Mouse (Mus musculus): ENCODE measurements around the gene Trem3.

Trem3 gene

DNA sequence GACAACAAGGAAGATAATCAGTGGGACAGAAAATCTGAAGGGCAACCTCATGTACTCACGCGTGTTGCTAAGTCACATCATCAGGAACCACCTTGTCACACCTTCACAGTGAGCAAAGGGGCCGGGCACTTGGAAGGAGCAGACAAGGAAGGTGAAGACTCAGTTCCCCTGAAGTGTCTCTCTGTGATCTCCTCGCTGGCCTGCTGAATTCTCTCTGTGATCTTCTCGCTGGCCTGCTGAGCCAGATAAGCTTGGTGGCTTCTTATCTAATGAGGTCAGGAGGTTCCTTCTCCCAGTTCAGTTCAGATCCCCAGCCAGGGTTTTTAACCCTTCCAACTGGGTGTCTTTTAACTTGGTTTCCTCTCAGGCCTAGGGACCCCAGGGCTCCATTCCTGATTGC is 24.6 kb downstream of the Trem3 start:
- no peak for DNase-seq (ENCODE audit: low spot score)

DNA sequence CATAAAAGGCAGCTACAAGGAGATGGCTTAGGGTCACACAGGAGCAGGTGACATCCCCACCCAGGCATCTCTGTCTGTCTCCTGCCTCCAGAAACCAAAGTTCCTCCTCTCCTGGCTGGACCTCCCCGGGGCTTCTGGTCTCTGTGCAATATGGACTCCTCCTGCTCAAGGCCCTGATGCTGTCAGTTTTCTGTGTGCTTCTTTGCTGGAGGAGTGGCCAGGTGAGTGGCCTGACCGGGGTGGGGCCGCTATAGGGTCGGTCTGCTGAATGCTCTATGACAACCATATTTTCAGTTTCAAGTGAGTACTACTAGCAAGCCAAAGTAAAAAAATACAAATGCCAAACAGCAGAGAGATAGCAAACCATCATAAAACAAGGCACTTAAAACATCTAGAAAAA is 25.0 kb downstream of the Trem3 start:
- DNase-seq (ENCODE audit: low spot score), result no peak

DNA sequence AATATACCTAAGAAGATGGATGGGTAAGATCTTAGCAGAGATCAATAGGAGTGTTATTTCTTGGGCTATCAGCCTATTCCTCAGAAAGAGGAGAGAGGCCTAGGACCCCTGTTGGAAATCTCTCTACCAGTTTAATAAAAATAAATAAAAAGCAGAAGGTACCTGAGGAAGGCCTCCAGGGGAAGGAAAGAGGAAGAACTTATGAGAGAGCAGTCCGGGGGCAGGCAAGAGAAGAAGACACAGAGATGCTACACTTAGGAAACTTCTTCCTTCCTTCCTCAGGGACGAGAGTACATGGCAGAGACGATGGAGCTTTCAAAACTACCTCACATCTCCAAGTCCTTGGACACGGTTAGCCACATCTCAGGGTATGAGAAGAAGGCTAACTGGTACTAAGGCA is 26.5 kb downstream of the Trem3 start:
- DNase-seq (ENCODE audit: low spot score), result no peak

DNA sequence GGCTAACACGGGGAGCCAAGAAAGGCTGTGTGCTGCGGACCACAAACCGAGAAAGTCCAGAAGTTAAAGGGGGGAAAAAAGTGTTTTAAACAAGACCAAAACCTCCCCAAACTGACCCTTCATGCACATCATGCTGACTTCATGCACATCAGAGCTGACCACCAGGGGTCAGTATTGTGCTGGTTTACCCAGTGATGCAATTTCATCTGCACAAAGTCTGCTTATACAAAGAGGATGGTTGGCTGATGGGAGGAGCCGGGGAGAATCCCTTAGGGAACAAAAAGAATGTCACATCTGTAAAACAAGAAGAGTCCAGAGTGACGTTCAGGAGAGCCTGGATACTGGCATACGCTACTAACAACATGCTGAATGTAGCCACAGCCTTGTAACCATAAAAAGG is 27.3 kb downstream of the Trem3 start:
- DNase-seq (ENCODE audit: low spot score), result peak; percentile 89

DNA sequence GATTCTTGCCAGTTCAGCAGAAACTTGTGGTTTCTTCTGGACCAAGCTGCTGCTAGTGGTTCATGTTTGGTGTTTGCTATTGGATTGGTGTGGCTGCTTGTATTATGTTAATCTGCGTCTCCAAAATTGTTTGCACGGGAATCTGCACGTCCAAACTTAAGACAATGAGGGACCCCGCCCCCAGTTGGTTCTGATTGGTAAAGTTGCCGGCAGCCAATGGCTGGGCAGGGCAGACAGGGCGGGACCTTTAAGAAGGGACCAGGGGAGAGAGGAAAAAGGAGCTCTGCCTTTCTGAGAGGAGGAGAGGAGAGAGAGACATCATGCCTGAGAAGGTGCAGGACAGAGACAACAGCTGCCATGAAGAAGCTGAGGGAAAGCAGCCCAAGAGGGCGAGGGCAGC is 28.2 kb downstream of the Trem3 start:
- no peak for DNase-seq (ENCODE audit: low spot score)

DNA sequence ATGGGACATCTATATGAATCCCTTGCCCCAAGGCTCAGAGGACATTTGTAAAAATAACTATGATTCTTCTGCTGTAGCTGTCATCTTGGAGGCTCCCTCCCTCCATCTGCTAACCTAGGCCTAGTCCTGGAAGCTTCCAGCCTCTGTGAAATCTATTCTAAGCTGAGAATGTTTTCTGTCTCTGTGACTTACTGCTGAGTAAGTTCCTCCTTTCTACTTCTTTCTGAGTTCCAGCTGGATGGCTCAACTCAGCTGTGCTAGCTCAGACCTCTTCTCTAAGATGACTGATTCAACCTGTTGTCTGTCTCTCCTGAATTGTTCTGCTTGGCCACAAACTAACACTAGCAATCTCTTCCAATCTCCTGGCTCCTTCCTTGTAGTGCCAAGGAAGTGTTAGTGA is 30.8 kb downstream of the Trem3 start:
- DNase-seq (ENCODE audit: low spot score), result no peak

DNA sequence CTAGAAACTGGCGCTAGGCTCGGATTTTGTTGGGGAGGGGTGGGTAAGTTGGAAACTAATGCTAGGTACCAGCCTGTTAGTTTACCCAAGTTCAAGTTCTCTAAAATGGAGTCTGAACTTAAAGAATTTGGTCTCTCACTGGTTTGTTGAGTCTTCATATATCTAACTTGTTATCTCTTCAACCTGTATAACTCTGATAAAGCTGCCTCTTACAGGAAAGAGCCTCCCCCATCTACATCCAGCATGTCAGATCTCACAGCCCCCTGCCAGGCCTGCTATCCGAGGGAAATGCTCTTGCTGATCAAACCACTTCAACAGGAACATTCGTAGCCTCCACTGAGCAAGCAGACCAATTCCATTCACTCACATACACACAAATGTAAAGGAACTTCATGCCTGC is 31.4 kb downstream of the Trem3 start:
- DNase-seq (ENCODE audit: low spot score), result no peak

DNA sequence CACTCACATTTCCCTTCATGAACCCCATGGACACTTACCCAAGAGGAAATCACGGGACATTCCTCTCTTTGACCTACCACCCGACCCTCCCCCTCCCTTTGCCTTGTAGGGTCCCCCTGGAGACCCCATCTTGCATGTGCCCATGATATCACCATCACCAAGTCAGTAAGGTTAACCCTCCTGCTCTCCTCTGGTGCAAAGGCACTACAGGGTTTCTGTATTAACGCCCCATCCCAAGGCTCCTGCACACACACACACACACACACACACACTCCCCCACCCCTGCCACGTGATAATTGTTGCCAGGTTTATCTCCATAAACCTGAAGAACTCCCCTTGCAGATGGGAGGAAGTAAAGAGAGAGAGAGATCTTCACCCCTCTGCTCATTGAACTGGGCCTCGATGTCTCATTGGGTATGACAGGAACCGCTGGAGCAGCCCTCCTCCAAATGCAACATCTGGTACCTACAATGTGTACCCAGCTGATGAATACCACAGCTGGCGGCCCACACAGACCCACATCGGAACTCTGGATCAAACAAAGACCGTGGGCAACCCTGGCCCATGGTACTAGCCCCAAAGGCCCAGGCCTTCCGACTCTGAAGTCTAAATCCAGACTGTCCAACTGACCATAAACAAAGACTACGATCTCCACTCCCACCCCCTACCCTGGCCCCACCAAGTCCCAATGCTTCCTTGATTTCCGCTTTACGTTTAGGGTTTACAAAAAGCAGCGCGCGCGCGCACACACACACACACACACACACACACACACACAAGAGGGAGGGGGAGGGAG is 33.6 kb downstream of the Trem3 start:
- DNase-seq (ENCODE audit: low spot score), result no peak

DNA sequence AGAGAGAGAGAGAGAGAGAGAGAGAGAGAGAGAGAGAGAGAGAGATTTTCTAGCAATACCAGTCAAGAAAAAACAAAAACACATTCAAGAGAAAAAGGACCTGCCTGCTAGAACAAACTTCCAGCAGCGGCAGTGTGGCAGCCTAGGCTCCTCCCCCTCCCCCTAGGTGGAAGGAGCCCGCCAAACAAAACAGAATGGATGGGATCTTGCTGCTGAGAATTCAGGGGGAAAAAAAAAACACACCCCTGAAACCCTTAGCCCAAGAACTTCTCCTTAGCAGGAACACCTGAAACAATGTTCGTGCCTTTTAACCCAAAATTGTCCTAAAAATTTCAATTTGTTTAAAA is 34.1 kb downstream of the Trem3 start:
- DNase-seq (ENCODE audit: low spot score), result no peak

DNA sequence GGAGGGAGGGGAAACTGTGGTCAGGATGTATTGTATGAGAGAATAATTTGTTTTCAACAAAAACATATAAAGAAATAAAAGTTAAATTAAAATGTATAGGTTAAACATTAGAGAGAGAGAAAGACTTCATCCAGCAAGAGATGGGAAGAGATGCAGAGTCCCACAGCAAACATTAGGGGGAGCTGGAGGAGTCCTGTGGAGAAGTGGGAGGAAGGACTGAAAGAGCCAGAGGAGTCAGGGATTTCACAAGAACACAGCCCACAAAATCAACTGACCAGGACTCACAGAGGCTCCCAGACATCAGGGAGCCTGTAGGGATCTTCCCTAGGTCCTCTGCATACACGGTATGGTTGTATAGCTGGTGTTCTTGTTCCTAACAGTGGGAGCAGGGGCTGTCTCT is 39.2 kb downstream of the Trem3 start:
- no peak for DNase-seq (ENCODE audit: low spot score)

DNA sequence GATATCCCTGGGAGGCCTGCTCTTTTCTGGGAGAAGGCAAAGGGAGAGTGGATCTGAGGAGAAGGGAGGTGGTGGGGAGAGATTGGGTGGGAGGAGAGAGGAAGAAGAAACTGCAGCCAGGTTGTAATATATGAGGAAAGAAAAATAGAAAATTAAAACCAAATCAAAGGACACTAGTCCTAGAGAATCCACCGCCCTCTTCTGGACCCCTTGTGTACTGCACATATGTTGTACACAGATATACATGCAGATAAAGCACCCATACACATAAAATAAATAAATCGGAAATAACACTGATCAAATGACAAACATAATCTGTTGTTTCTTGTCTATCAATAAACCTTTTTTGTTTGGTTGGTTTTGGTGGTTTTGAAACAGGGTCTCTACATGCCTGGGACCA is 39.7 kb downstream of the Trem3 start:
- no peak for DNase-seq (ENCODE audit: low spot score)

DNA sequence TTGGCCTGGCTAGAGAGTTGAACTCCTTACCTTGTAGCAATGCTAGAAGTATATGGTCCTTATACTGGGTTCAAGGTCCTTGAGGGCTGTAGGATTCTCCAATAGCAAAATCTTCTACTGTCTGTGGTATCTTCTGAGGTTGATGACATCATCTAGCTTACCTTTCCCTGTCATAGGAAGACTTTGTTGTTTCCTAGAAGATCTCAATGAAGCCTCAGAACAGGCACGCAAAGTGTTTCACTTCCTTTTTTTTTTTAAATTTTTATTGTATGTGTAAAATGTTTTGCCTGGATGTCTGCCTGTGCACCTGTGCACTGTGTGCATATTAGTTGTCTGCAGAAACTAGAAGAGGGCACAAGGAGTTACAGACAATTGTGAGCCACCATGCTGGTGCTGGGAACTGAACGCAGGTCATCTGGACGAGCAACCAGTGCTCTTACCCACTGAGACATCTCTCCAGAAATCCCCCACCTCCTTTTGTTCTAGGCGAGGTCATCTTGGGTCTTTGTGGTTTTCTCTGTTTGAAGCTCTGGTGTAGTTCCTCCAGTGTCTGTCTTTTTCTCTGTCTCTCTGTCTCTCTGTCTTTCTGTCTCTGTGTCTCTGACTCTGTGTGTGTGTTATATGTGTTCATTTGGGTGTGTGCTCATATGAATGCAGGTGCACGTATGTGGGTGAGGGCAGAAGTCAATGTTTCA is 46.1 kb downstream of the Trem3 start:
- no peak for DNase-seq (ENCODE audit: low spot score)

DNA sequence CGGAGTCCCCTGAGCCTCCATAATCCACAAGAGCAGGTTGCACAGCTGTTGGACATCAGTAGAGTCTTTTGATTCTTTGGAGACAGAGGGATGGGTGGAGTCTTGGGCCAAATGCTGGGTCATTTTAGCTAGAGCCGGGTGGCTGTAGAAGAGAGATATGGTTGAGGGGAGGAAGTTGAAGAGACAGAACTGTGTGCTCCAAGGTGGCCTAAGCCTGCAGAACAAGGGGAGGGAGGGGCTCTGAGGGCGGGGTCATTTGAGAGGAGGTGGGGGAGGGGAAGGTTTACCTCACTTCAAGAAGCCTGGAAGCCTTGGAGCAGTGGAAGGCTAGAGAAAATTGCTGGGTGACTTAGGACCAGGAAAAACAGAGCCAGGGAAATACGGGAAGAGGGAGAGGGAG is 51.6 kb downstream of the Trem3 start, which contains the start of gene Treml2:
Gene Treml2, plus strand, starts transcription at position 296 of the 400 bp plus-strand sequence.
- no peak for DNase-seq (ENCODE audit: low spot score)

DNA sequence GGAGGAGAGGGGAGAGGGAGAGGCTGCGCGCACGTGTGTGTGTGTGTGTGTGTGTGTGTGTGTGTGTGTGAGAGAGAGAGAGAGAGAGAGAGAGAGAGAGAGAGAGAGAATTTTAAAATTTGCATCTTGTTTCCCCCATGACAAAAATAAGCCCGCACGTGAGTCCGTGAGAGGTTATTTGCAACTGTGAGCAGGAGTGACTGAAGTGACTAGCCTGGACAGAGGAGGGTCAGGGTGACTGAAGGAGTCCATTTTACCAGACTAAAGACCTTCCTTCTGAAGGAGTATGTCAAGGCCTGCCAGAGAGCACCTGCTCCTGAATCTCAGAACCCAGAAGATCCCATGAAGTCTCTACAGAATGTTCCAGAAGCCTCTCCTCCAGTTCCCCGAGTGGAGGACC is 52.2 kb downstream of the Trem3 start:
- DNase-seq (ENCODE audit: low spot score), result no peak

DNA sequence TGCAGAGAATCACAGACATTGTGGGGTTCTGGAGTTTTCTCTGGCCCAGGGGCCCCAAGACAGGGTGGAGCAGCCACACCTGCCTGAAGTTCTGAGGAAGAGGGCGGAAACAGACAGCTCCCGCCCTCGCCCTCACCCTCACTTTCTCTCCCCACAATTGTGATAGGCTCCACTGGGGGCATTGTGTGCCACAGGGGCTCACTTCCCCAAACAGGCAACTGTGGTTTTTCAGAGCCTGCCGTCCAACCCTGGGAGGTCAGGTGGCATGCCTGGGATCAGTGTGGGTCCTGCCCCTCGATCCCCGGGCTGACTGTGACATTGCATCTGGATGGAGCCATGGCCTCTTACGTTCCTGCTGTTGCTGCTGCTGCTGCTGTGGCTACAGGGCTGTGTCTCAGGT is 52.6 kb downstream of the Trem3 start:
- peak; percentile 23 for DNase-seq (ENCODE audit: low spot score)

DNA sequence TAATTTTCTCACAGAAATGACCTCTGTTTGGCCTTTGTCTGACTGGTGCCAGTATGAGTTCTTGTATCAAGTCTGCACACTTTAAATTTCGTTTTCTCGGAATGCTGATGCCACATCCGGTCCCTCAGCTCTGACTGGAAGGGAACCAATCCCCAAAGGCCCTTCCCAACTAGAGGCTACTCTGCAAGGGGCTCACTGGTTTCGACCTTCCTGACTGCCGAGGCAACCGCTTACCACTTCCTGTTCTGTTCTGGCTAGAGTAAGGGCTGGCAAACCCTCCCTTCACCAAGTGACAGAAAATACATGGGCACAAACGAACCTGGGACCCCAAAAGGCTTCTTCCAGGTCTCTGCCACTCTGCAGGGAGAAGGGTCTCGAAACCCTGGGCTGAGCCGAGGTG is 53.3 kb downstream of the Trem3 start:
- peak; percentile 15 for DNase-seq (ENCODE audit: low spot score)

DNA sequence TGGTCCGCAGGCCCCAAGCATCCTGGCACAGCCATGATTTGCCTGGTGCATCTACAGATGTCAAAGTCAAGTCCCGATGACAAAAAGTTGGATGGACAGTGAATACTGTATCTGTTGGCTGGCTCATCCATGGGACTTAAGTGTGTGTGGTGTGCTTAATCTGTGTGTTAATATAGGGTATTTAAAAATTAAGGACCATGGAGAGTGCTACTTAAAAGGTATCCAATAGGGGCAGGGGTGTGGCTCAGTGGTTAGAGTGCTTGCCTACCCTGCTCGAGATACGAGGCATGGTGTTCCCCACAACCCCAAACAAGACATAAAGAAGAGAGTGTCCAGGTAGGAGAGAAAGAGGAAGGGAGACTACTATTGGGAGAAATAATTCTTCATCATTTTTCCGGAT is 54.2 kb downstream of the Trem3 start:
- no peak for DNase-seq (ENCODE audit: low spot score)
